Mouse (Mus musculus) CH12.LX (cell line): ENCODE measurements around the gene Zfp523.

ENCODE experiments used
- JUND ChIP-seq: conservative IDR thresholded peaks from 2 replicates; pipeline ENCODE4 v1.6.1; 2011; ENCODE audit warnings: low read depth, low read length, improper control_type of control experiment
- MAFK ChIP-seq: IDR thresholded peaks from 2 replicates; pipeline ENCODE4 v1.6.1; 2011; ENCODE audit warnings: low read length, improper control_type of control experiment; ENCODE audit not compliant: insufficient replicate concordance
- MEF2A ChIP-seq: IDR thresholded peaks from 2 replicates; pipeline ENCODE4 v1.6.1; 2014; ENCODE audit warnings: low read depth, mild to moderate bottlenecking, inconsistent platforms, low read length, improper control_type of control experiment, borderline replicate concordance

DNA sequence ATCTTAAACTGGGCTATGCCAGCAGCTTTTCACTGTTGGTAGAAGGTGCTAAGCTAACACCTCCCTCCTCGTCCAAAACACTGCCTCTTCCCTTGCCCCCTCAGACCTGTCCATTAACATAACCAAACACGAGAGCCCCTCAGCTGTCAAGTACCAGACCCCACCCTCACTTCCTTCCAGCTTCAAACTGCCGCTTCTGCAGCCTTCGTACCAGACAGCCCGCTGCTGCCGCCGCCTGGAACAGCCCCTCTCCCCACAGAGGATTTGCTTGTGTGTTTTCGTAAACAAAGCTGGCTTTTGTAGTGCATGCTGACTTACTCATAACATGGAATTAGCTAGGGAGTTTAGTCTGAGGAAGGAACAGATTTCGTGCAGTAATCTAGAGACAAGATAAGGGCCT, 33.2 kb upstream of the Zfp523 start:
- TF ChIP-seq JUND, result no peak
- no peak for TF ChIP-seq MEF2A
- TF ChIP-seq MAFK, result no peak
